Mouse (Mus musculus) gastrocnemius, postnatal 4 days (tissue): ENCODE results near the gene Prorsd1. TPM values are rescaled to one million over a fixed set of nuclear protein-coding genes. Genes with fewer than 3 reads are reported as not detected.
A peak's percentile ranks its signal among the peaks of the same experiment; 100 is the strongest.
"Not testable (repeated sequence)": the region's sequence is repeated elsewhere in the genome, so short reads cannot be mapped to it uniquely, and the experiment has no call there.

Experiments
- DNase-seq, 2 experiments: peaks; one replicate each; pipeline ENCODE4 v3.0.0; 2021 to 2022; ENCODE audit warnings: low spot score in 2 of 2, mixed read lengths in 2 of 2
- long read RNA-seq, 2 experiments: library from polyadenylated mRNA; stranded (forward); transcript quantifications; one replicate each; pipeline ENCODE4 v2.0.0; 2021
- total RNA-seq, 2 experiments: library from RNA; stranded (reverse); gene quantifications; 2 replicates each; pipeline ENCODE4 v1.2.3; 2021

Prorsd1 gene
- total RNA-seq, result 10 to 100 TPM; 18.2 to 22.6 TPM
- long read RNA-seq, experiment 1, transcript Prorsd1-201 (2 exons, 918 nt), result major isoform, 13 of 16 reads
- long read RNA-seq, experiment 1, partial matches to known transcripts, result 0 of 16 reads
- long read RNA-seq, experiment 1, other reads (novel, unspliced or antisense), result 0 of 16 reads
- long read RNA-seq, experiment 2, transcript Prorsd1-201 (2 exons, 918 nt), result major isoform, 7 of 12 reads
- long read RNA-seq, experiment 2, partial matches to known transcripts, result 0 of 12 reads
- long read RNA-seq, experiment 2, other reads (novel, unspliced or antisense), result 1 of 12 reads

DNA sequence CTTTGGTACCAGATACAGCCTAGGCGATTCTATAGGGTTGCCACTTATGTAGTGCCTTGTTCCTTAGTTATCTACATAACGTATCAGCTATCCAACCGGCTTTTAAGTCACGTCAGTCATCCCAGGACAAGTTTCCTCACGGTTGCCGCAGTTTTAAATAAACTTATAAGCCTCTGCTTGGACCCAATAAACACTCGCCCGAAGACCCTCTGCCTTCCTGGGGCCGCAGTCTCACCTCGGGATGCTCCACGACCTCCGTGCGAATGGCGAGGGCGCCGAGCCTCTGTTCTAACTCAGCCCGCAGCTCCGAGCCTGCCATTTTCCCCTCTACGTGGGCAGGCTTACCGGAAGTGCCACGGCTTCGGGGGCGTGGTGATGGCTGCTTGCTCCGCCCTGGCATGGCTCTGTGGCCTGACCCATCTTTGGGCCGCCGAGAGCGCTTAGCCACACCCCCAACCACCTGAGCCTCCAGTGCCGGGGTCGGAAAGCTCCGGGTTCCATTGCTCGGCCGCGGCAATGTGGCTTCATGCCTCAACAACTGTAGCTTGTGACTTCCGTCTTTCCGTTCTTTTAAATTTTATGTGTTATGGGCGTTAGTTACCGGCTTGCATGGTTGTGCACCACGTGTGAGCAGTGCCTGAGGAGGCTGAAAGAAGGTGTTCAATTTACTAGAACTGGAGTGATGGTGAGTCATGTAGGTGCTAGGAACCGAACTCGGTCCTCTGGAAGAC, at the start of gene Prorsd1:
Prorsd1 (minus strand) TSS at position 352 of the 731 bp plus-strand sequence.
- peak; percentile 76 to 89 for DNase-seq

DNA sequence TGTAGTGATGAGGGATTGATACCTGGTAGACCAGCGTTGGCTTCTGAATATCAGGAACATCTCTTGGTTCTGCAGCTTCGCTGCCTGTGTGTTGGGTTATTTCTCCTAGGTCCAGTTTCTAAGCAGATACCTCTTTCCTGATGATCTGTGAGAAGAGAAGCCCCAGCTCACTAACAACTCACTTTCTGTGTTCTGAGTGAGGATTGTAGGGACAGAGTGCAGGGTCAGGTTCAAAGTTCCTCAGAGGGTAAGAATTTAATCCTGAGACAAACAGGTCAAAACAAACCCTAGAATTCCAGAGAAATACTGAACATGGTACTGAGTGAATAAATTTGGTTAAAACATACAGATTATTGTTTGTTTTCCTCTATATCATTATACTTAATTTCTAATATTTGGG, 48.6 kb upstream of the Prorsd1 start:
- DNase-seq, result no peak

DNA sequence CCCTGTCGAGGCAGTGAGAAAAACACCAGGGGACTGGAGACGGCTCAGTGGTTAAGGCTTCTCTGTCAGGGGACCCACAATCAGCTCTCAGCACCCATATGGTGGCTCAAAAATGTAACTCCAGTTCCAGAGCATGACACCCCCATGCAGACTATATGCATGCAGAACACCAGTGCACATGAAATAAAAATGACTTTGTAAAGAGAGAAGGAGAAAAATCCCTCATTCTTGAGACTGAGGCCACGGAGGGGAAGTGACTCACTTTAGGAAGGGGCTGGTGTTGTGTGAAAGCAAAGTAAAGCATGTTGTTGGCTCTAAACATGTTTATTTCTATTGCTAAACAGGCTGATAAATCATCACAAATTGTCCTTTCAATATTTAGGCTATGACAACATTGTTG, 46.2 kb upstream of the Prorsd1 start:
- no peak for DNase-seq

DNA sequence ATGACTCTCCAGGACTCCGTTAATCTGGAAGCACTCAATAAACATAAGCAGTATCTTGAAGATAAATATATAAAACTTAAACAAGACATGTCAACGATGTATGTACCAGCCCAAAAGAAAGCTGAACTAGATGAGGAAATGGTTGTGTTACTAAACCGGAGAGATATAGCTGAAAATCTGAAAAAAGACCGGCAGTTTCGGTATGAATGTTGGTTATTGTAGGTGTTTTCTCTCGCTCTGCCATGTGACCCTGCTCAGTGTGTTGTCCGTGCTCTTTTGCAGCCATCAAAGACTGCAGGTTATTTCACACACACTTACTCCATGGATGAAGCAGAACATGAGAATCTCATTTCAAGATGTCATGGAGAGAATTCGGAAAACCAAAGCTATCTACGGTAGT, 45.6 kb upstream of the Prorsd1 start:
- no peak for DNase-seq

DNA sequence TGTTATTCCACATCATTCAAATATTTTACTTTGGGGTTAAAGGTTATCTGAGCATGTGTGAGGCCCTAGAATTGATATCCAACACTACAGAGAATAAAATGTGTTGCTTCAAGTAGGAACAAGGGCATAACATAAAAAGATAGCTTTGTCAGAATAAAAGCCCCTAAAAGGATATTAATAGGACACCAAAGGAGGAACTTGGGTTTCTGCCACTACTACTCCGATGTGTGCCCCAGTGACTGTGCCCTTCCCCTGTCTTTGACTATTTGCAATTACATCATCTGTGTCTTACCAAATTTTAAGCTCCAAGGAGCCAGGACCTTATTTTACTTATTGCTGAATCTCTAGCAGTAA, 34.6 kb upstream of the Prorsd1 start:
- no peak for DNase-seq

DNA sequence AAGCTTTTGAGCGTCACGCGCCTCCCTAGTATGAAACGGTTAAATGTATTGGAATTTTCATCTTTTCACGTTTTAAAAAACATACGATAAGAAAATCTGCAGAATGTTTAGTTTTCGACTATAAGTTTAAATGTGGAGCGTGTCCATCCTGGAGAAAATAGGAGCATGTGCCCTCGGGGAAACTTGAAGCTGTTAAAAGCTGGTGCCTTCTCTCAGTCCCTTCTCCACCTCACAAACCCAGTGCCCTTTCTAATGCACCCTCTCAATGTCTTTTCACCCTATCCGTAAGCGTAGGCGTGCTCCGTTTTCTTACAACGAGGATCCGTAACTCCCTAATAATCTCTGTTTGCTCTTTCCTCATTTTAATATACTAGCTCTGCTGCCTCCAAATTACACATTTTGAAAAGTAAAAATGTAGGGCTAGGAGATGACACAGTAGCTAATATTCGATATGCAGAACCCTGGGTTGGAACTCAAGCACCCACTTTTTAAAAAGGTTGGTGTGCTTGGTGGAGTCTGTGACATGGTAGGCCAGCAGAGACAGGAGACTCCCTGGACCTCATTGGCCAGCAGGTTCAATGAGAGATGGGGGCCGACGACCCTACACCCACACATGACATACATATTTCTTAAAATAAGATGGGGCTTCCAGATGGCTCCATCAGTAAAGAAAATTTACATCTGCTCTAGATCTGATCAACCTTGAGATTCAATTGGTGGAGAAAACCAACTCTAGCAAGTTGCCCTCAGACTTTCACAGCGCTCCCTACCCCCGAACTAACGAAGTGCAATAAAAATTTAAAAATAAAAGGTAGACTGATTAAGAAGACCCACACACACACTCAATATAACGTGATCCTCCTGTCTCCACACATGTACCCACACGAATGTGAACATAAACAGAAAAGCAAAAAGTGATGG, 33.9 kb upstream of the Prorsd1 start:
- DNase-seq, result peak in 1 of 2 experiments; percentile 9

DNA sequence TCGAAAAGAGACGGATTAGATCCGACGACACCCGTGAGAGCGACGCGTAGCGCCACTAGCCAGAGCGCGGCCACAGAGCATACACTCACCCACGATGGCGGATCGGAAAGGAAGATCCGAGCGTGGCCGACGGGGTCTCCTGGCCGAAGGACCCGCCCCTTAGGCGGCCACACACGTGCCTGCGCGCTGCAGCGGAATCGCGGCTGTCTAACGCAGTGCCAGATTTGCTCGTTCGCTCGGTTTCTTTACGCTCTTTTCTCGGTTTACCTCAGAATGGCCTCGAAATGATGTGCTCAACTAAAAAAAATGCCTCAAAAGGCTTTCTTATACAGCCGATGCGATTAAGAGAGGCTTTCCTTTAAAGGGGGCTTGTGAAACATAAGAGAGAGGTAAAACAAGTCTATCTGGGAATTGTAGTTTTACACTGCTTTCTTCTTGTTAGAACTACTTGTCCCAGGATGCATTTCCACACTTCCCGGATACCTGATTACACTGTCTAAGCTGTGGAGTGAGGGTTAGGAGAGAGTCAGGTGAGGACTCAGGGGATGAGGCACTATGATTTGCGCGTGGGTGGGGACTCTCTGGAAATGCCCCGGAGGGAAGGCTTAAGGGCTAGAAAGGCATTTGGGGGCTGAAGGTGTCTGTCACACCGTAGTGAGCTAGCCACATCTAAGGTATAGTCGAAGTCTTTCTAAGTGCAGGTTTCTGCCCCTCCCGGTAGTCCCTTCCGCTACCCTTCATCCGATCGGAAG, 33.1 kb upstream of the Prorsd1 start, which contains the start of the genes Clhc1 and Rps27a:
Clhc1 (plus strand) TSS at position 199 of the 752 bp plus-strand sequence.
Rps27a (minus strand) TSS at position 358 of the 752 bp plus-strand sequence.
- DNase-seq, result peak; percentile 80 to 97

DNA sequence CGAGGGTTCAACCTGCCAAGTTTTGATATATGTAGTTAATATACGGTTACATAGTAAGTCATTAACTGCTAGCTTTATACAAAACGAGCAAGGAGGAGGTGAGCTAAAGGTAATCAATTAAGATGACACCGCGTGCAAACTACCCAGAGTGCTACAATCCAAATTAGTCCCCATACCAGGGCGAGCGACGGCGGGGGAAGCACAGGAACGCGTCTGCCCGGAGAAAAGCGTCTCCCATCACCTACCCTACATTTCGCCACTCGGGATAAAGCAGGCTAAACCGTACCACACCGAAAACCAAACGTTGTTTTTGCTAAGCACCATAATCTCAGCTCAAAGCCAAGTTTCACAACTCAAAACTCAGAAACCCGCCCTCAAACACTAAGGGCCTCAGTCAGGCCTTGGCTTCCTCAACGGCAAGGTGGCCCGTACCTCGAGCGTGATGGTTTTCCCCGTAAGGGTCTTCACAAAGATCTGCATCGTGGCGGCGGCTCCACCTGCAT, 32.5 kb upstream of the Prorsd1 start:
- DNase-seq, result no peak

DNA sequence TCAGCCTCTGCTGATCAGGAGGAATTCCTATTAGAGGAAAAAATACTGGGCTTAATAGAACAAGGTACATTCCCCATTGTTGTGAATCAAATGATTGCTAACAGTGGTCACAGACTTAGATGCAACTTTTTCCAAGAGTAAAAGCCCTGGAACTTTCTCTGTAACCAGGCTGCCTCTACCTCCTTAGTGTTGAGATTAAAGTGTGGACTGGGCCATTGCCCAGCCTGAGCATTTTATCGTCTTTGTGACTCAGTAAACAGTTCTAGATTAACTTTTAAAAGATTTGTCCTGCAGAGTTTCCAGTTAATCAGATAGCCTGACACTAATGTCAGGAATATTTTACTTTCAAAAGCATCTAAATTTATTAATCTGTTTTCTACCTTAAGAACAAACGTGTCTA, 31.9 kb upstream of the Prorsd1 start:
- DNase-seq, result no peak

DNA sequence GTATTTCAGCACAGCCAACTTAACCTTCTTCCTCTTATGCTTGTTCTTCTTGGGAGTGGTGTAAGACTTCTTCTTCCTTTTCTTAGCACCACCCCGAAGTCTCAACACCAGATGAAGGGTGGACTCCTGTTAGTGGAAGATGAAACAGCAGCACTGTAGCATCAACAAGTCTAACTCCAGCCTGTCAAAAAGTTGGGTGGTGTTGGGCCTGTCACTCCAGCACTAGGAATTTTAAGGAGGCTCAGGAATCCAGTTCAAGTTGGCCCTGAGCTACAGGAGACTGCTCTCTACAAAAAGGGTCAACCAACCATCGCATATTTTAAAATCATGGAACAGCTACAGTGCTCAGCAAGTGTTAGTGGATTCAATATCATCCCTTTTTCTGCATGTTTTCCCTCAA, 31.5 kb upstream of the Prorsd1 start:
- DNase-seq, result not testable (repeated sequence)

DNA sequence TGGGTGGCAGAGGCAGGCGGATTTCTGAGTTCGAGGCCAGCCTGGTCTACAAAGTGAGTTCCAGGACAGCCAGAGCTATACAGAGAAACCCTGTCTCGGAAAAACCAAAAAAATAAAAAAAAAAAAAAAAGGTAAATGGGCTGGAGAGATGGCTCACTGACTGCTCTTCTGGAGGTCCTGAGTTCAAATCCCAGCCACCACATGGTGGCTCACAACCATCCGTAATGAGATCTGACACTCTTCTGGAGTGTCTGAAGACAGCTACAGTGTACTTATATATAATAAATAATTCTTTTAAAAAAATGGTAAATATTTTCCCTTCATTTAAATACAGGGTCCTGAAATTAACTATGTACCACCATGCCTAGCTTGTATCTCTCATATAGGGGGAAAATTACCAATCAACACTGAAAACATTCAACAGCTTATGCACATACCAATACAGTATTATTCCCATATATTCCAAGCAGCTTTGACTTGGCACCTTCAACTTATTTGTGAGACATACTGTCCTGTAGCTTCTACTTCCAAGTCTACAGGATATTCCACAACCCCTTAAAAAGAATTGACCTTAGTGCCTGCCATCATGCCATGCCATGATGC, 30.4 kb upstream of the Prorsd1 start:
- DNase-seq, result not testable (repeated sequence)

DNA sequence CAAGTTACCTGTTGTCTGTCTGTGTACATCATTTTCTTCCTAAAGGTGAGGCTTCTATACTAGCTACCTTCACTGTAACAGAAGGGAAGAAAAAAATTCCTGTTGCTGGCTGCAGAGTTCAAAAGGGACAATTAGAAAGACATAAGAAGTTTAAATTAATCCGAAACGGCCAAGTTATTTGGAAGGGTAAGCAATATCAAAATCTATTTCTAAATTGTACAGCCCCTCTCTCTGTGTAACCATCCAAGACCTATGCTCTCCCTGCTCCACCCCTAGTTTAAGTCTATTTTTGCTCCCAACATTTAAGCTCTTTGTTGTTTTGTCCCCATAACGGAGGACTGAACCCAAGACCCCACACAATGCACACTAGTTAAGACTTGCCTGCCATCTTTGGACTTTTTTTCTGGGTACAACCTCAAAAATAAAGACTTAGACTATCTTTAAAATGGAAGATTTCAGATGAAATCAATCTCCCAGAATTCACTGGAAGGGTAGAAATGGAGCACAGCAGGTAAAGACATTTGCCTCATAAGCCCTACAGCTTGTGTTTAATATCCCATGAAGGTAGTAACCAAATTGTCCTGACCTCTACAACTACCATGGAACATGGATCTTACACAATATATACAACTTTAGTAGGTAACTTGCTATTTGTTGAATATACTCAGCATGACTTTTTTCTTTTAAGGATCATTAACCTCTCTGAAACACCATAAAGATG, 29.6 kb upstream of the Prorsd1 start:
- no peak for DNase-seq

DNA sequence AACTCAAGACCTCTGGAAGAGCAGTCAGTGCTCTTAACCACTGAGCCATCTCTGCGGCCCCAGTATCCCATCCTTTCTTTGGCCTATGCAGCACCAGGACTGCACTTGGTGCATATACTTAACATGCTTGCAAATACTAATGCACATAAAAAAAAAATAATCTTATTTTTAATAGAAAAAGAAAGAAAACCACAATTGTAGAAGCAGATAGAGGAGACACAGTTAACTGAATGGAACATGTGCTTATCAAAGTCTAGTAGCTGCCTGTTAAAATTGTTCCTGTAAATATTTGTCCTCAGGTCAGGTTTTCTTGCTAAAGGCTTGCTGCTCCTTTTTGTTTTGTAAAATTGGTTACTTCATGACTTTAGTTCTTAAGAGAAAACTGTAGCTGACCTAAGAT, 23.4 kb upstream of the Prorsd1 start:
- no peak for DNase-seq

DNA sequence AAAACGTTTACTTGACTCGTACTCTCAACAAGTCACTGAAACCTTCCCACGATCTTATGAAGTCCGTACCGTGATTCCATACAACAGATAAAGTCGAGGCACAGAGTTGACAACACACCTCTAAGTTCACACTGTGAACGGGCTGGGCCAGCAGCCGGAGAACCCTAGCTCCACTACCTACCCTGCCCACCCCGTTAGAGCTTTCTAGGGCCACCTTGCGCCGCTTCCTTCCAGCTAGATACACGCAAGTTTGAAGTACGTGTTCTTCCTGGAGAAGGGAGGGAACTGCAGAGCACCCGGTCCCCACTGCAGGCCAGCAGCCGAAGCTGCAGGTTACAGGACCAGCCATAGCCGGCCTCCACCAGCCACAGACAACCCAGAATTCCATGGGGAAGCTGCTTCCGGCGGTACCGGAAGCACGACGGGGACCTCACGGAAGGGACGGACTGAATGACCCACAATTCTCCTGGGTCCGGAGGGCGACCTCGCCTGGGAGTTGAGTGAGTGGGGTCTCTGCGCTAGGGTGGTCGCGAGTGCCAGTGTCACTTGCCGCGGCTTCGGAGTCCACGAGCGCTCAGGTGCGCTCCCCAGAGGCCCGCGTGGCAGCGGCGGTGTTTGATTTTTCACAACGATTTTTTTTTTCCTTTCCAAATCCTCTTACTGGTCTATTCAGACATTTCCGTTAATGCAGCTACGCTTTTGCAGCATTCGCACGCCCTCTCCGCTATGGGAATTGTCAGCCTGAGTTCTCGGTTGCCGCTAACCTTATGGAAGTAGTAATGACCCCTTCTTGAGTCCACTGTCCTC, 11.4 kb upstream of the Prorsd1 start, which contains the start of gene Mtif2:
Mtif2 (plus strand) TSS at position 421 of the 807 bp plus-strand sequence.
- DNase-seq, result peak; percentile 66 to 77

DNA sequence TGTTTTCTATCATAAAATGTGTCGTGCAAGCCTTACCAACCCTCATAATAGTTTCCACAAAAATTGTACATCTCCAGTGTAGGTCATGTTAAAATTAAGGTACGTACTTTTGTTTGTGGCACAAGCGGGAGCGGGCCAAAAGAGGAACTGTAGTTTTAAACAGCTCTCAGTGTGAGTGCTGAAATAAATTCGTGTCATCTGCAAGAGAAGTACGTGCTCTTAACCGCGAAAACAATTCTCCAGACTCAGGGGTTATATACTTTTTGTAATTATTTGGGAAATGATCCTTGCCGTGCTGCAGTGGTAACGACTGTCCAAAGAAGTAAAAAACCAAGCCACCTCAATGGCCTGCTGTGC, 530 bp downstream of the Prorsd1 start:
- no peak for DNase-seq

DNA sequence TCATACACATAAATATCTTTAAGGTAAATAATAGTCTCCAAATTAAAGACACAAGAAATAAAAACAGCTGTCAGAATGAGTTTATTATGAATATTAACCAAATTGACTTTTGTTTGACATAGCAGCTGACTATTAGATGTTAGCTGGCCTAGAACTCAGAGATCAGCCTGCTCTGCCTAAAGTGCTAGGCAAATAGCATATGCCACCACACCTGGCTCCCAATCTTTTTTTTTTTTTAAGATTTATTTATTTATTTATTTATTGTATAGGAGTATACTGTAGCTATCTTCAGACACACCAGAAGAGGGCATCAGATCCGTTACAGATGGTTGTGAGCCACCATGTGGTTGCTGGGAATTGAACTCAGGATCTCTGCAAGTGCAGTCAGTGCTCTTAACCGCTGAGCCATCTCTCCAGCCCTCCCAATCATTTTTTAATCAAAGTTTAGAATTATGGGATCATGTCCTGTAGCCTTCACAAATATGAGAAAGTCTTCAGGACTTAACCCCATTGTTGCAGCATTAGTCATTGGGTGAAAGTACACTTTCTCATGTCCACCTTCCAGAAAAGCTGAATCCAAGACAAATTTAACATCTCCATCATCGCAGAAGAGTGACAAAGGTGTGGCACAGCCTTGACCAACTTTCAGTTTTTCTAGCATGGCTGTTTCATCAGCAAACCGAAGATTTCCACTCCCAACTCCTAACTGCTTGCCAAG, 1.9 kb downstream of the Prorsd1 start:
- no peak for DNase-seq

DNA sequence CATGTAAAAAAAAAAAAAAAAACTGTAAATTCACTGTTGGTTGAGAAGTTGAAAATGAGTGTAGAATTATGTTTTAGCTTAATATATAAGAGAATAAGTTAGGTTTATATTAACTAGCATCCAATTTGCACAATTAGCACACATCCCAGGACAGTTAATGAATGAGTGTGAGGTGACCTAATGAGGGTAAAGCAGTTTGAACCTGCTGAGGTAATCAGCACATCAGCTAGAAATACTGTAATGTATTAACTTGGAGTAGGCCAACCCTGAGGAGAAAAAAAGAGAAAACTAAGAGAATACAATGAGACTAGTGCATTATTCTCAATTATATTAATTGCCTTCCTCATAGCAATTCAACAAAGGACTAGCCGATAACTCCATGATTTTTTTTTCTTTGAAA, 5.4 kb downstream of the Prorsd1 start:
- DNase-seq, result no peak
